Mouse (Mus musculus): ENCODE data around the gene Mknk1.

The Mknk1 gene

GRCm38 (mm10) chr4:115847377-115847776 lies 8.4 kb downstream of the Mknk1 start:
- DNase-seq: no peak

- DNase-seq: no peak
These were observed 9.1 kb downstream of the Mknk1 start for GRCm38 (mm10) chr4:115848083-115848482.

- DNase-seq: no peak
These were observed 10.1 kb downstream of the Mknk1 start for GRCm38 (mm10) chr4:115848990-115849677.

- no peak for DNase-seq
These were observed 11.1 kb downstream of the Mknk1 start for GRCm38 (mm10) chr4:115850111-115850510.

GRCm38 (mm10) chr4:115850631-115851030 lies 11.6 kb downstream of the Mknk1 start:
- no peak for DNase-seq

- DNase-seq: no peak
These were observed 12.6 kb downstream of the Mknk1 start for GRCm38 (mm10) chr4:115851569-115851968.

- no peak for DNase-seq
These were observed 16.1 kb downstream of the Mknk1 start for GRCm38 (mm10) chr4:115855100-115855499.

GRCm38 (mm10) chr4:115855609-115856008 lies 16.6 kb downstream of the Mknk1 start:
- DNase-seq: no peak

GRCm38 (mm10) chr4:115856282-115856681 lies 17.3 kb downstream of the Mknk1 start:
- no peak for DNase-seq

GRCm38 (mm10) chr4:115857293-115857883 lies 18.4 kb downstream of the Mknk1 start:
- DNase-seq: no peak

- DNase-seq: no peak
These were observed 24.4 kb downstream of the Mknk1 start for GRCm38 (mm10) chr4:115863352-115863751.

GRCm38 (mm10) chr4:115863880-115864279 lies 24.9 kb downstream of the Mknk1 start:
- no peak for DNase-seq

GRCm38 (mm10) chr4:115869512-115870210 lies 30.7 kb downstream of the Mknk1 start:
- no peak for DNase-seq

GRCm38 (mm10) chr4:115873231-115873630 lies 34.2 kb downstream of the Mknk1 start:
- DNase-seq: no peak

GRCm38 (mm10) chr4:115878216-115878678 lies 39.2 kb downstream of the Mknk1 start:
- no peak for DNase-seq

GRCm38 (mm10) chr4:115878828-115879227 lies 39.8 kb downstream of the Mknk1 start:
- no peak for DNase-seq

GRCm38 (mm10) chr4:115881183-115881582 lies 42.2 kb downstream of the Mknk1 start:
- no peak for DNase-seq

- DNase-seq: no peak
These were observed 43.2 kb downstream of the Mknk1 start for GRCm38 (mm10) chr4:115882195-115882594.

- DNase-seq: peak; percentile 51
These were observed 45.0 kb downstream of the Mknk1 start, which contains the start of gene Kncn for GRCm38 (mm10) chr4:115884022-115884421. Gene Kncn, plus strand, starts transcription at chr4:115884400.

GRCm38 (mm10) chr4:115885846-115886245 lies 46.8 kb downstream of the Mknk1 start:
- DNase-seq: no peak

GRCm38 (mm10) chr4:115886875-115887274 lies 47.9 kb downstream of the Mknk1 start:
- no peak for DNase-seq

- no peak for DNase-seq
These were observed 51.1 kb downstream of the Mknk1 start for GRCm38 (mm10) chr4:115890066-115890465.

GRCm38 (mm10) chr4:115890553-115890952 lies 51.6 kb downstream of the Mknk1 start, which contains the start of gene 6430628N08Rik:
Gene 6430628N08Rik, plus strand, starts transcription at chr4:115890665.
- DNase-seq: no peak

- DNase-seq: peak; percentile 79
These were observed 55.3 kb downstream of the Mknk1 start for GRCm38 (mm10) chr4:115894281-115894680.

Data from kidney, adult 11 months (tissue).